Mouse (Mus musculus): Measurements from ENCODE around the gene Cmklr1. TPM values are rescaled to one million over a fixed set of nuclear protein-coding genes. Genes with fewer than 3 reads are reported as not detected.

The Cmklr1 gene
- polyA plus RNA-seq (2012; rRNA removed) = 10.0 and 12.2 TPM in 2 replicates

DNA sequence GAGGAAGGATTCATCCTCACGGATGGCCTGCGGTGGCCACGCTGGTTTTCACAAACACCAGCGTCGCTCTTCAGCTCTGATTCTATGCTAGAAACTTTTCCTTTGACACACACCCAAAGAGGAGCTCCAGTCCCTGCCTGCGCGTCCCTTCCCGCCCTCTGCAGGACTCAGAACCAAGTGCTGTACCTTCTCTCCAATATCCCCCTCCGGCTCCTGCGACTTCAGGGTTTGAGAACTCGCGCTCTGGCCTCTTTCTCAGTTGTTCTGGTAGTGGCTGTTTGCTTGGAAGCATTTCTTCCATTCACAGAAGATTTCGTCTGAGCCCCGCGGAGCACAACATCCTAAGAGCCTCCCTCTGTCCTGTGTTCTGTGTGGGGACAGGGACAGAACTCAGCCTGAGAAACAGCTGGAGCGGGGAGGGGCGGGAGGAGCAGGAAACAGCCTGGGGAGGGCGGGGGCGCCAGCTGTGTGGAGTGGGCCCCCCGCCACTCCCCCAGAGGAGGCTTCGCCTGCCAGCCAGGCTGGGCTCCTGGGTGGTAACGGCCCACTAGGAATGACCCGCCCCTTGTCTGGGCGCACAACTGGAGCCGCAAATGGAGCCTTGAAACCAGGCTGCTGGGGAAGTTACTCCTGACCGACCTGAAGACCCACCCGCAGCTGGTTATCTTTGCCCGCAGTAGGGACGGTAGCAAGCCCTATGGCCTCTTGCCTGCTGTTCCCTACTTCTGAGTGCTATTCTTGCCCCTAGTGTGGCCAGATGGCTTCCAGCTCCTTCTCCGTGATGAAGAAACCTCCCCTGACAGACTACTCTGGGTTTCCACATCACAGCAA, at the start of gene Cmklr1:
TSS of gene Cmklr1 (minus strand) at position 392 of the 831 bp plus-strand sequence.
- DNase-seq (ENCODE audit: low spot score) = peak; percentile 22

DNA sequence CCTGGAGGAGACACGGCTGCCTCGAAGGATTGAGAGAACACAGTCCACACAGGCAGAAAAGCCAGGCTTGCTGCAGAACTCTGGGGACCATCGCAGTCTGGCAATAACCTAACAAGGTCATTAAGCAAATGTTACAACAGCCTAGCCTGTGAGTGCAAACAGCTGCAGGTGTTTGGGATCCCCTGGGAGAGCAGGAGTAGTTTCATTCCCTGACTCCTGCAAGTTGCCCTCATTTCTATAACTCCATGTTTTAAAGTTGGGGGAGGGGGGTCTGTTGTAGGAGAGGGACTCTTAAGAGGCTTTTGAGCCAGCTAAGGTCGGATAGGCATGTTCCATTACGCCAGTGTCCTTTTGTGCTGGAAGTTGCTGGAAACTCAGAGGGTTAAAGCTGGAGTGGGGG, 44.2 kb upstream of the Cmklr1 start:
- DNase-seq (ENCODE audit: low spot score) = no peak

DNA sequence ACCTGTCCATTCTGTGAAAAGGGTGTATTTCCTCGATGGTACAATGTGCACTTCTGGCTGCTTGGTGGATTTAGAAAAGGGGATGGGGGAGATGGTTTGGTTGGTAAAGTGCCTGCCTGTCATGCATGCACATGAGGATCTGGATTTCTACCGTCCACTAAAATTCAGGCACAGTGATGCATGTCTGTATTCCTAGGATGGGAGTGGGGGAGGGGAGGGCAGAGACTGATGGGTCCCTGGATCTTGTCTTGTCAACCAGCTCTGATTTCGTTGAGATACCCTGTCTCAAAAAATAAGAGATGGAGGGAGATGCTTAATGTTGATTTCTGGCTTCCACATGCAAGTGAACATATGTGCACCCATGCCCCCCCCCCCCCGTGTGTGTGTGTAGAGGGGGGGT, 43.8 kb upstream of the Cmklr1 start:
- no peak for DNase-seq (ENCODE audit: low spot score)

DNA sequence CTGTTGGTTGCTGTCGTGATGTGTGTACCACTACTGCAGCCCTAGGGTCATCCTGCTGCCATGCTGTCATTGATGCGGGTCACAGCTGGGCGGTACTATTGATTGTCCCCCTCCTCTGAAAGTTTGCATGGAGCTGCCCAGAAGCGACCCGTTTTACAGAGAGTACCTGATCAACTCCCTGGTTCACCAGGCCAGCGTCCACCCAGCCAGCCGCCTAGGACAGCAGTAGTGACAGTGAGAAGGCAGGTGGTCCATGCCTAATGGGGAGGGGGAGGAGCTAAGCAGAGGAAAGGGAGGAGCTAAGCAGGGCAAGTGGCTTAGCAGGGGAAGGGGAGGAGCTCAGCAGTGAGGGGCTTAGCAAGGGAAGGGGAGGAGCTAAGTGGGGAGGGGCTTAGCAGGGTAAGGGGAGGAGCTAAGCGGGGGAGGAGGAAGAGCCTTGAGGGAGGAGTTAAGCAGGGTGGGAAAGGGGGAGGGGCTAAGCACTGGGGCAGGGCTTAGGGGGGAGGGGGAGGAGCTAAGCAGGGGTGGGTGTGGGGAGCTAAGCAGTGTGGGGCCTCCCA, 43.0 kb upstream of the Cmklr1 start:
- DNase-seq (ENCODE audit: low spot score) = no peak

DNA sequence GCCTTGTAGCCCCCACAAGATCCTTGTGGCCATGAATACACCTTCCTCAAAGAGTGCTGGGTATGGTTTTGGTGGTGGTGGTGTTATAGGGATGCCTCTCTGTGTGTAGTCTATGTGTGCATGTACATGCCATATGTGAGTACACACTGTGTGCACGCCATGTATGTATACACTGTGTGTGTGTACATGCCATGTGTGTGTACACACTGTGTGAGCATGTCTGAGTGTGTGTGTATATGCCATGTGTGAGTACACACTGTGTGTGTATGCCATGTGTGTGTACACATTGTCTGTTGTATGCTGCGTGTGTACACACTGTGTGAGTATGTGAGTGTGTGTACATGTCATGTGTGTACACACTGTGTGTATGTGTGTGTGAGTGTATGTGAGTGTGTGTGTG, 40.6 kb upstream of the Cmklr1 start:
- DNase-seq (ENCODE audit: low spot score) = no peak

DNA sequence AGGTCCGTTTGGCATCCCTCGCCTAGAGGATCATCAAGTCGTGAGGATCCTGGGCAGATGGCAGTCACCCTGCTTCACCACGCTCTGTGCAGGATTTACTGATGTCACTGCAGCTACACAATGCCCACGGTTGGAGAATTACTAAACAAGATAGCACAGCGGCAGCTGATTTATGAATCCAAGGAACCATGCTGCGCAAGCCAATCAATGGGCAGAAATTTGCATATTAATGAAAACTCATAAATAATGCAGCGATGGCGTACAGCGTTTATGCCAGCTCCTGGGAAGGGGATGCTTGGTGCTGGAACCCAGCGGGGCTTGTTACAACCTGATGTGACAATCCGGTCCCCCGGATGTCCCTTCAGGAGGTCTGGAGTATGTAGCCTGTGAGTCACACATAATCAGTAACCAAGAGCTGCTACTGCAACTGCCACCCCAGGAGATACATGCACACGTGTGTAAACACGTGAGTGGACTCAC, 39.9 kb upstream of the Cmklr1 start:
- no peak for DNase-seq (ENCODE audit: low spot score)

DNA sequence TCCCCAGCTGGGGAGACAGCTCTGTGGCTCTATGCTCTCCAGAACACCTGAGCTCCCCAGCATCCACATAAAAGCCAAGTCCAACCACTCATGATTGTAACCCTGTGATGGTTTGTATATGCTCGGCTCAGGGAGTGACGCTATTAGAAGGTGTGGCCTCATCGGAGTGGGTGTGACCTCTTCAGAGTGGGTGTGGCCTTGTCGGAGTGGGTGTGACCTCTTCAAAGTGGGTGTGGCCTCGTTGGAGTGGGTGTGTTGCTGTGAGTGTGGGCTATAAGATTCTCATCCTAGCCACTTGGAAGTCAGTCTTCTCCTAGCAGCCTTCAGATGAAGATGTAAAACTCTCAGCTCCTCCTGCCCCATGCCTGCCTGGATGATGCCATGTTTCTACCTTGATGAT, 37.3 kb upstream of the Cmklr1 start:
- no peak for DNase-seq (ENCODE audit: low spot score)

DNA sequence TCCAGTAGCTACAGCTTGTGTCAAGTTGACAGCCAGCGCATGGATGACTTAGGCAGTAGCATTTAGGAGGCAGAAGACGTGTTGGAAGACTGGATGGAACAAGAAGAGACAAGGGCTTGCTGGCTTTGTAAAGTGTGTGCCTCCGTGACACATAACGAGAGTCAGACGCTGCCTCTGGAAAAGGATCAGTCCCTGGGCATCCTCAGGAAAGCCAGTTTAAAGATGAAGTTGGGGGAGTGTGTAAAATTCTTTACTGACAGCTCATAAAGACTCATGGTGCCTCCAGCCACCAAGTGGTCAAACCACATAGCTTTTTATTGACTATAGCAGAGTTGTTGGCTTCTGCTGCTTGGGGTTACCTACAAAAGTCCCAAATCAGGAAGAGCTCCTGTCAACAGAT, 35.2 kb upstream of the Cmklr1 start:
- no peak for DNase-seq (ENCODE audit: low spot score)

DNA sequence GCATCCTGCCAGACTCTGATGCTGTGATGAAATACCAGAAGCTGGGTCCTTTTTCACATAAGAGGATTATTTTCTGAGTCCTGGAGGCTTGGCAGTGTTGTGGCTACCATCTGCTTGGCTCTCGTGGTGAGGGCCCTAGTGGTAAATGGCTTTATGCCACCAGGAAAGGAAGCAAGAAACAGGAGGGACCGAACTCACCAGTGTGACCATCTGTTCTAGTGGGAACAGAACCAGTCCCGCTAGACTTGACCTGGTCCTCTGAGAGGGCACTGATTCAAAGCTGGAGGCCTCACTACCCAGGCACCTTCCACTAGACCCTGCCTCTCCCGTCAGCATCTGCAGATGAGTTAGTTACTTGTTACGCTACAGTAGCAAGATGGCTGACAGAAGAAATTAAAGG, 33.0 kb upstream of the Cmklr1 start:
- no peak for DNase-seq (ENCODE audit: low spot score)

DNA sequence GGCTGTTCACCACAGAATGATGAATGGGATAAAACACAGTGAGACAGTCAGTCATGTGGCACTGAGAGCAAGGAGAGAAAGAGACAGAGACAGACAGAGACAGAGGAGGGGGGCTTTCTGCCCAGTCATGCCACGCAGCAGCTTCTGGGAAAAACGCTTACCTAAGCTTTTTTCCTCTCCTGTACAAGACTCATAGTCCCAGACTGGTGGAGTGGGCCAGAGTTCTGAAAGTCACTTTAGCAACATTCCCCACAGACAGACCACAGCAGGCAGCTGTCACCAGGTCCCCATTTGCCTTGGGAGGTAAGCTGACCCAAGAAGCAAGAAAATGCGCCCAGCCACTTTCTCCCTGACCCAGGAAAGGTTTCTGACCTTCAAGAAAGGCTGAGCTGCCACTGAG, 32.2 kb upstream of the Cmklr1 start:
- DNase-seq (ENCODE audit: low spot score) = no peak

DNA sequence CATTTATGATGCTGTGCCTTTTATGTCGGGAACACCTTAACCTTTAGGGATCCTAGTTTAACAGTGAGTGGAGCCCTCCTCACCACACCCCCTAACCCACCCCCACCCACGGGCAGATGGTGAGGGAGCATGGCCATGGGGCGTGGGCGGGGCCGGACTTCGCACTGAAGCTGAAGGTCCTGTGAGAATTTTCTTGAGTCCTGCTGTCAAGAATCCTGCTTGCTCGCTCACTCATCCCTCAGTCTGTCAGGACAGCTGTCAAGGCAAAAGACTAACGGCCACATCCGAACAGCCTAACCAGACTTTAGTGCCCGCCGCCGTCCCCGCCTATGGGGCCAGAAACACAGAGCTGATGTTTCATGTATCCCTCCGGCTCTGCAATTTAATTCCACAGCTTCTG, 31.0 kb upstream of the Cmklr1 start:
- no peak for DNase-seq (ENCODE audit: low spot score)

DNA sequence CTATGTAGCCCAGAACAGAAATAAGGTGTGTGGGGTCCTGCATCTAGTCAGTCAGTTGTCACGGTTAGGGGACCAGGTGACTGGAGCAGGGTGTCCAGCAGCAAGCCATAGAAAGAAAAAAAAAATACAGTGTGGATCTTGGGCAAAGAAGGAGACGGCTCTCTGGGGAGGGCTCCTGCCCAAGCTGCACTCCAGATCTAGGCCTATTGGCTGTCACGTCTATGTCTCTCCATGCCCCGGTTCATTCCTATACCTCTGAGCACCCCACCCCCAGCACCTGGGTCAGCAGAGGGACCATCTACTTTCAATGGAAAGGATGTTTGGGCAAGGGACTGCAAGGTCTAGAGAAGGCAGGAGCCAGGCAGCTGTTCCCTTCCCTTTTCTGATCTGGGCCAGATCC, 29.3 kb upstream of the Cmklr1 start:
- DNase-seq (ENCODE audit: low spot score) = no peak

DNA sequence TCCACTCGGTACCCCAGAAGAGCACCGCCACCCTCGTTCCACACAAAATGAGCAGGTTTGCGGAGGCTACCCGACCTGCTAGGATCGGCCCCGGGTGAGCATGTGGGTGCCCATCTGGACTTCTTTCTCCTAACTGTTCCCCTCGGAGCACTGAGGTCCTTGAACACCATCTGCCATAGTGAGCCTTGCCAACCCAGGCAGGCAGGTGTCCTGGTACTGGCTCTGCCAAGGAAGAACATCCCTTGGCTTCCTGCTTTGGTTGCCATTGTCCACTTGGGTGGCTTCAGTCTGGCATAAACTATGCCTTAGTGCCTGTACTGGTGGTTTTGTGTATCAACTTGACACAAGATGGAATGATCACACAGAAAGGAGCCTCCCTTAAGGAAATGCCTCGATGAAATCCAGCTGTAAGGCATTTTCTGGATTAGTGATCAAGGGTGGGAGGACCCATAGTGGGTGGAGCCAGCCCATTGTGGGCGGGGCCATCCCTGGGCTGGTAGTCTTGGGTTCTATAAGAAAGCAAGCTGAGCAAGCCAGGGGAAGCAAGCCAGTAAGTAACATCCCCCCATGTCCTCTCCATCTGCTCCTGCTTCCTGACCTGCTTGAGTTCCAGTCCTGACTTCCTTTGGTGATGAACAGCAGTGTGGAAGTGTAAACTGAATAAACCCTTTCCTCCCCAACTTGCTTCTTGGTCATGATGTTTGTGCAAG, 28.7 kb upstream of the Cmklr1 start:
- no peak for DNase-seq (ENCODE audit: low spot score)

DNA sequence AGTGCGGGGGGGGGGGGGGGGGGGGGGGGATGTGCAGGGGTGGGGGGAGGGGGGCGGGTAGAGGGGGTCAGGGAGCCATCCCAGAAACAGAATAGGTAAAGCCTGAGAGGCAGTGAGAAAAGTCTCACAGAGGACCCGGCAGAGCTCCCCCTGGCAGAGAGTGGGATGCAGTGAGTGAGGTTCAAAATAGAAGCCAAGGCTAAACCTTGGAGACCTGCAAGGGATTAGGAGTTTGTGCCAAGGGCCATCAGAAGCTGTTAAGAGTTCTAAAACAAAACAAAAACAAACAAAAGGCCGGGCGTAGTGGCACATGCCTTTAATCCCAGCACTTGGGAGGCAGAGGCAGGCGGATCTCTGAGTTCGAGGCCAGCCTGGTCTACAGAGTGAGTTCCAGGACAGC, 27.3 kb upstream of the Cmklr1 start:
- no peak for DNase-seq (ENCODE audit: low spot score)

DNA sequence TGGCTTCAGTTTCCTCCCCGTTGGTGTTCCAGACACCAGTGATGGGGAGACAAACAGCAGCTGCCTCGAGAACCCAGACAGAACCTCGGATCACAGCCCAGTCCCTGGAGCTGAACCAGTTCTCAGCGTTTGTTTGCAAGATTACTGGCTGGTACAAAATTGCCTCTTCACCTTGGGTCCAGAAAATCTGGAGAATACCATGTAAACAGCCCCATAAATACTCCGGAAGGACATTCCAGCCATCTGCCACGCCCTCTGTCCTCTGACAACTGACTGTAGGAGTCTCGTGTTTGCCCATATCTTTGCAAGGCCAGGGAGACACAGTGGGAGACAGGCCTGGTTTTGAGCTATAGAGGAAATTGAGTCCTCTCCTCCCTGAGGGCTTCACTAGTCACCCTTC, 24.6 kb upstream of the Cmklr1 start:
- DNase-seq (ENCODE audit: low spot score) = no peak

DNA sequence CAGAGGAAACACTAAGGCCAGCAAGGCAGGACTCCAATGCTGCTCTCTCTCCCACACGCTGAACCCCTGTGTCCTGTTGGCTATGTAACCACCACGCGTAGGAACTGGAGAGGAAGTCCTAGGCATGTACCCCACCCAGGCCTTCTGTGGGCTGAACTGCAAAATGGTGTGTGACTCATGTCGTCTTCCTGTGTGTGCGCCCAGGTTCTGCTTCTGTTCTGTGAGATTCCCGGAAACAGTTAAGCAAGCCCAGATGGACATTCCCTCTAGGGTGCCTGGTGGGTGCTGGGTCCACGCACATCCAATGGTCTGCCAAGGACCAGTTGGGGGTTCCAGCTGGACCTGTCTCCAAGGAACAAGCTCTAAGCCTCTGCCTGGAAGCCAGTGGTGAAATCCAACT, 22.2 kb upstream of the Cmklr1 start:
- DNase-seq (ENCODE audit: low spot score) = no peak

DNA sequence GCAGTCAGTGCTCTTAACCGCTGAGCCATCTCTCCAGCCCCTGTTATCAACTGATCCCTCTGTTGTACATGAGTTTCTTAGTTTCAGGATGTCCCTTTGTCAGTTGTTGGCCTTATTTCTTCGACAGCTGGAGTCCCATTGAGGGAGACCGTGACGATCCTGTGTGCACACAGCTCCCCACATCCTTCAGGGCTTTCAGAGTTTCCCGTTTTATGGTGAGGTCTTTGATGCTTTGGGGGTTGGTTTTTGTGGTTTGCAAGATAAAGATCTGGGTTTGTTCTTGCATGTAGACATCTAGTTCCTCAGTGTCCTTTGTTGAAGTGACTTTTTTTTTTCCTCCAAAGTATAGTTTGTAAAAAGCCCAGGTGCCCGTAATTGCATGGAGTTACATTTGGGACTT, 20.4 kb upstream of the Cmklr1 start:
- DNase-seq (ENCODE audit: low spot score) = no peak

DNA sequence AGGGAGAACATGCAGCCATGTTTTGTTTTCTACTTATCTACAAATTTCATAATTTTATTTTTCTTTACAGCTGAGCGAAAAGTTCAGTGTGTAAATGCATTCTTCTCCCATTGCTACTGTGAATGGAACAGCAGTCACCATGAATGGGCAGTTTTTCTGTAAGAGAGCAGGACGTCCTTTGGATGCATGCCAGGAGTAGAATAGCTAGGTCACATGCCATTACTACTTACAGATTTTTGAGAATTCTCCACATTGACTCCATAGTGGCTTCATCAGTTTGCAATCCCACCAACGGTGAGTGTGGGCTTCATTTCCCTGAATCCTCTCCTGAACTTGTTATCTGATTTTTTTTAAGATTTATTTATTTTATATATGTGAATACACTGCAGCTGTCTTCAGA, 19.9 kb upstream of the Cmklr1 start:
- DNase-seq (ENCODE audit: low spot score) = no peak

DNA sequence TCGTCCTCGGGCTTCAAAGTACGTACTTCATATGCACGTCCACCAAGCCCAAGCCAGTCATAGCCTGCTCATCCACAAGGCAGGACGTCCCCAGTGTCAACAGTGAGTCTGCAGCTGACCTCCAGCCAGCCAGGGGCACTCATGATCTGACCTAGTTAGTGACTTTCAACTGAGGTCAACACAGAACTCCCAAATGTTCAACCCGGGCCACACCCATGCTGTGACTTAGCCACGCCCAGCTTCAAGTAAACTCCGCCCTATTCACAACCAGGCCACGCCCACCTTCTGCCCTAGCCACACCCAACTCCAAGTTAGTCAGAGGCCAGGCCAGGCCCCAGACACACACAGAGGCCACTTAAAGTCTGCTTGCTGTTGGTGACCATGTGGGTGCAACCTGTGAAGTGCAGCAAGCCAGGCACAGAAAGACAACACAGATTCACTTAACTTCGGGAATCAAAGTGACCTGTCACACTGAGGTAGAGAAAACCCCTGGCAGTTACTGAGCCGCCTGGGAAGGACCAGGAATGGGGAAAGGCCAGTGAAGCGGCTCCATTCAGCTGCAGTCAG, 14.5 kb upstream of the Cmklr1 start:
- no peak for DNase-seq (ENCODE audit: low spot score)

DNA sequence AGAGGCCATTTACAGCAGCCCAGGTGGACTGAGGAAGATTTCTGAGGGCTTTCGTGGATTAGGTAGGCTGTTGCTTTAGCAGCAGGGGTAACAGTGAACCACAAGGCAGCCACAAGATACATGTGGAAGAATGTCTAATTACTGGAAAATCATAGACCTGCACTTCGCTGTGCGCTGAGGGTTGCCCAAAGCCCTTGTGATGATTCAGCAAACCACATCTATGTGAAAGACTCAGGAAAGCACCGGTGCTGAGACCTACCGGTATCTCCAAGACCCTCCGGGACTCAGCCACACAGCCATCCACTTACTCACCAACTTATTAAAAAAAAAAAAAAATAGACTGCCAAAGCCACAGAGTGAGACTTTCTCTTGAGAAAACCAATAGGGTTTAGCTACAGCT, 13.9 kb upstream of the Cmklr1 start:
- DNase-seq (ENCODE audit: low spot score) = no peak

DNA sequence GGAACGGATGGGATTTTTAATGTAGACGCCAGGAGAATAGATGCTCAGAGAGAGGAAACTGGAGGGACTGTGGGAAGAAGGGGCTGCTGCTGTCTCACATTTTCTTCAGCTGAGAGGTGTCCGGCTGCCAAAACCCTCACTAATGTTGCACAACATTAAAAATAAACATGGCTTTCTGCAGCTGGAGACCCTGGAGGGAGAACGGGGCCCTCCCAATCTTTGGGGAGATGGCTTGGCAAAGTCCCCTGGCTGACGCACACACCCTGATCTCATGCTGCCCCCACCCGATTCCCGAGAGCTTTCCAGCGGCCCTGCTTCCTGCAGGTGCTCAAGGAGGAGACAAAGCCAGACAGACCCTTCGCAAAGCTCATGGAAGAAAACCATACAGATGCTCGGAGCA, 10.6 kb upstream of the Cmklr1 start:
- DNase-seq (ENCODE audit: low spot score) = no peak

DNA sequence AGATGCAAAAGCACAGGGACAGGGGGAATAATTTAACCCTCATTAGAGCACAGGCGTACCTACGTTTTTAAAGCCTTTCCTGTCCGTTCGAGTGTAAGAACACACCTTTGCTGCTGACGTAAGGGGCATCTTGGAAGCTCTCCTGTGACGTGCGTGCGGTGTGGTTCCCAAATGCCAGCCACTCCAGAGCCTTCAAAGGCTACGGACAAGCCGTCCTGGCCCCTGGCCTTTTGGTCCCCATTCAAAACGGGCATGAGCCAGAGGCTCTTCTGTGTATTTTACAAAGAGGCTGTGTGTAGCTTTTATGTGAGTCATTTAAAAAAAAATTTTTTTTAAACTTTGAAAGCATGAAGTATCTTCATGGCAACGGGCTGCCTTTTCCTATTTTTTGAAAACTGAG, 4.6 kb upstream of the Cmklr1 start:
- DNase-seq (ENCODE audit: low spot score) = no peak

DNA sequence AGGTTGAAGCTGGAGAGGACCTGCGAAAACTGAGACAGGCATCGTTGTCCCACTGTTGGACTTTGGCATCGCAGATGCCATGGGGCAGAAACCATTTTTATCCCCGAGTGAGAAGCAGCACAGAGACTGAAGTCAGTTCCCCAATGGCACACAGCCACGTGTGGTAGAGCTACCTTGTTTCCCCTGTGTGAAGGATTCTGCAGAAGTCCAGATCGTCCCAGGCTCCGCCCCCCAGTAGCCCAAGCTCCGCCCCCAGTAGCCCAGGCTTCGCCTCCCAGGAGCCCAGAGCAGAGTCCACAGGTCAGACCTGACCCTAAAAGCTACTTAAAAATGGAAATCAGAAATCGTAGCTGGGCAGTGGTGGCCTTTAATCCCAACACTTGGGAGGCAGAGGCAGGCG, 4.0 kb upstream of the Cmklr1 start:
- no peak for DNase-seq (ENCODE audit: low spot score)
